Mouse (Mus musculus) forebrain, postnatal 0 days (tissue): ENCODE results near the gene Nol11. TPM values are rescaled to one million over a fixed set of nuclear protein-coding genes. Genes with fewer than 3 reads are reported as not detected.
"Not testable (repeated sequence)": the region's sequence is repeated elsewhere in the genome, so short reads cannot be mapped to it uniquely, and the experiment has no call there.

ENCODE experiments used
- ATAC-seq: fragments of 200-750 bp; cut with Nextera tagmentation; 2 replicates; pipeline ENCODE4 v1.8.0; 2017; ENCODE audit warnings: mild to moderate bottlenecking, moderate library complexity
- DNase-seq: peaks from one replicate; pipeline ENCODE4 v3.0.0-alpha.2; 2015
- H3K27ac ChIP-seq: fragments of 300-500 bp; sonication (generic); 2 replicates; pipeline ENCODE4 v1.5.1; 2014; ENCODE audit warnings: low read depth, mild to moderate bottlenecking, antibody characterized with exemption, low read length, moderate library complexity, mixed read lengths
- H3K27me3 ChIP-seq: fragments of 300-500 bp; sonication (generic); 2 replicates; pipeline ENCODE4 v1.6.1; 2014; ENCODE audit warnings: mild to moderate bottlenecking, low read length, mixed read lengths; ENCODE audit not compliant: insufficient read depth
- H3K36me3 ChIP-seq: fragments of 300-500 bp; sonication (generic); 2 replicates; pipeline ENCODE4 v1.6.1; 2014; ENCODE audit warnings: mild to moderate bottlenecking, moderate library complexity; ENCODE audit not compliant: insufficient read depth
- H3K4me1 ChIP-seq: fragments of 300-500 bp; sonication (generic); 2 replicates; pipeline ENCODE4 v1.6.1; 2014; ENCODE audit warnings: antibody characterized with exemption; ENCODE audit not compliant: insufficient read depth
- H3K4me2 ChIP-seq: fragments of 300-500 bp; sonication (generic); 2 replicates; pipeline ENCODE4 v1.6.1; 2014; ENCODE audit warnings: low read depth, mild to moderate bottlenecking, moderate library complexity
- H3K4me3 ChIP-seq: fragments of 300-500 bp; sonication (generic); 2 replicates; pipeline ENCODE4 v1.5.1; 2014; ENCODE audit warnings: low read depth, low read length, mixed read lengths
- H3K9ac ChIP-seq: fragments of 300-500 bp; sonication (generic); 2 replicates; pipeline ENCODE4 v1.6.1; 2014; ENCODE audit warnings: mild to moderate bottlenecking
- H3K9me3 ChIP-seq: fragments of 300-500 bp; sonication (generic); 2 replicates; pipeline ENCODE4 v1.6.1; 2016; ENCODE audit warnings: low read length
- CTCF ChIP-seq: sonication (generic); IDR thresholded peaks from 2 replicates; pipeline ENCODE4 v1.5.1; 2016; ENCODE audit warnings: antibody characterized with exemption, control low read depth, low read depth
- WGBS: fragments of 180-500 bp; shearing (Covaris S2); extraction: QIAGEN DNeasy Blood & Tissue Kit; methylation state at CpG from one replicate; pipeline ENCODE4 v1.1.7; 2014; 5-methylcytosine and 5-hydroxymethylcytosine counted together
- polyA plus RNA-seq: library from polyadenylated mRNA; unstranded; fragments of >200 nt; fragmentation: Nextera tagmentation; extraction: Ambion mirVana; gene quantifications from 2 replicates; pipeline ENCODE4 v1.2.1, GENCODE M21; 2015
- total RNA-seq: library from RNA; depleted of rRNA; stranded (reverse); fragments of >200 nt; gene quantifications from 2 replicates; pipeline ENCODE4 v1.2.3, GENCODE M21; 2014

The Nol11 gene
- total and polyA plus RNA-seq, 2 experiments from 2014 or later = 35.6 to 49.0 TPM

- Histone ChIP-seq H3K4me3 (no peak overlapping the region), H3K9me3 (no peaks in the 10 kb centered on the region), H3K4me1 (no peaks in the 10 kb centered on the region), H3K9ac (no peak overlapping the region), H3K27me3 (no peaks in the 10 kb centered on the region), H3K36me3 (no peaks in the 10 kb centered on the region), H3K4me2 (no peak overlapping the region), H3K27ac (no peak overlapping the region)
- 95% methylated on average over 6 of the region's 6 CpGs for WGBS
- DNase-seq (no peak), ATAC-seq (no peak)
- no peak for TF ChIP-seq CTCF
Measured at GRCm38 (mm10) chr11:107137593-107137992, 51.6 kb downstream of the Nol11 start.

- ATAC-seq, H3K27ac ChIP-seq, H3K27me3 ChIP-seq, H3K36me3 ChIP-seq, H3K4me1 ChIP-seq, H3K4me3 ChIP-seq, DNase-seq, H3K9ac ChIP-seq, H3K4me2 ChIP-seq, H3K9me3 ChIP-seq: not testable (repeated sequence)
- 95% methylated on average over 10 of the region's 10 CpGs for WGBS
Measured at GRCm38 (mm10) chr11:107136458-107136857, 52.7 kb downstream of the Nol11 start.

- H3K36me3 ChIP-seq = no peaks in the 10 kb centered on the region
- H3K4me1 ChIP-seq = no peaks in the 10 kb centered on the region
- no peaks in the 10 kb centered on the region for H3K27me3 ChIP-seq
- 51% methylated on average over 3 of the region's 3 CpGs for WGBS
- H3K4me2 ChIP-seq = no peak overlapping the region
- DNase-seq (no peak), ATAC-seq (no peak)
- TF ChIP-seq CTCF = no peak
- H3K4me3 ChIP-seq = no peak overlapping the region
- no peak overlapping the region for H3K27ac ChIP-seq
- no peak overlapping the region for H3K9ac ChIP-seq
- no peaks in the 10 kb centered on the region for H3K9me3 ChIP-seq
Measured at GRCm38 (mm10) chr11:107135741-107136140, 53.4 kb downstream of the Nol11 start.

- no peak overlapping the region for H3K27ac ChIP-seq
- no peak for TF ChIP-seq CTCF
- 1% methylated on average over 16 of the region's 16 CpGs for WGBS
- H3K4me3 ChIP-seq = peak overlapping the region; percentile 98
- no peaks in the 10 kb centered on the region for H3K9me3 ChIP-seq
- DNase-seq = no peak
- H3K4me1 ChIP-seq = peaks cover 10% of the 10 kb centered on the region; the same call in 1 of the 2 replicates
- peak; percentile 12 for ATAC-seq
- no peaks in the 10 kb centered on the region for H3K36me3 ChIP-seq
- H3K27me3 ChIP-seq = no peaks in the 10 kb centered on the region
- peak overlapping the region; percentile 82 for H3K4me2 ChIP-seq
- H3K9ac ChIP-seq = peak overlapping the region; percentile 96
Measured at GRCm38 (mm10) chr11:107132426-107132825, 56.8 kb downstream of the Nol11 start.

GRCm38 (mm10) chr11:107131749-107132421 lies 57.3 kb downstream of the Nol11 start, which contains the start of gene Bptf:
Bptf (minus strand) TSS chr11:107132127.
- peak within 1 kb of the TSS; percentile 95 for H3K27ac ChIP-seq
- DNase-seq (peak; percentile 95), ATAC-seq (peak; percentile 99)
- H3K9me3 ChIP-seq = no peaks in the 10 kb centered on the region
- peaks cover 10% of the 10 kb centered on the region; the same call in 1 of the 2 replicates for H3K4me1 ChIP-seq
- H3K36me3 ChIP-seq = no peaks in the 10 kb centered on the region
- peak; percentile 71 for TF ChIP-seq CTCF
- H3K27me3 ChIP-seq = no peaks in the 10 kb centered on the region
- H3K4me3 ChIP-seq = peak within 1 kb of the TSS; percentile 98
- under 1% methylated on average over 29 of the region's 94 CpGs for WGBS
- peak within 1 kb of the TSS; percentile 82 for H3K4me2 ChIP-seq
- H3K9ac ChIP-seq = peak within 1 kb of the TSS; percentile 96

GRCm38 (mm10) chr11:107130879-107131748 lies 58.1 kb downstream of the Nol11 start:
- ATAC-seq (peak; percentile 23), DNase-seq (peak; percentile 62)
- WGBS = 2% methylated on average over 52 of the region's 65 CpGs
- Histone ChIP-seq H3K4me2 (peak overlapping the region; percentile 82), H3K9me3 (no peaks in the 10 kb centered on the region), H3K36me3 (no peaks in the 10 kb centered on the region), H3K9ac (peak overlapping the region; percentile 96), H3K27ac (peak overlapping the region; percentile 95), H3K4me1 (peaks cover 10% of the 10 kb centered on the region; the same call in 1 of the 2 replicates), H3K4me3 (peak overlapping the region; percentile 98), H3K27me3 (no peaks in the 10 kb centered on the region)
- TF ChIP-seq CTCF = 0 out of 2 replicates have a peak, but pooled peaks have one; percentile 8
